Mouse (Mus musculus) forebrain, embryonic 10.5 days (tissue): ENCODE results near the gene Robo2. TPM values are rescaled to one million over a fixed set of nuclear protein-coding genes. Genes with fewer than 3 reads are reported as not detected.
"Not testable (repeated sequence)": the region's sequence is repeated elsewhere in the genome, so short reads cannot be mapped to it uniquely, and the experiment has no call there.

ENCODE experiments used
- DNase-seq: peaks from one replicate; pipeline ENCODE4 v3.0.0-alpha.2; 2017; ENCODE audit warnings: low spot score; ENCODE audit errors: extremely low spot score
- H3K27ac ChIP-seq: fragments of 300-500 bp; sonication (generic); 2 replicates; pipeline ENCODE4 v1.5.1; 2016; ENCODE audit warnings: mild to moderate bottlenecking
- H3K27me3 ChIP-seq: fragments of 300-500 bp; sonication (generic); 2 replicates; pipeline ENCODE4 v1.6.1; 2016; ENCODE audit warnings: mild to moderate bottlenecking; ENCODE audit not compliant: poor library complexity, severe bottlenecking
- H3K36me3 ChIP-seq: fragments of 300-500 bp; sonication (generic); replicated peaks from 2 replicates; pipeline ENCODE4 v1.6.1; 2016; ENCODE audit warnings: mild to moderate bottlenecking, moderate library complexity
- H3K4me1 ChIP-seq: fragments of 300-500 bp; sonication (generic); 2 replicates; pipeline ENCODE4 v1.6.1; 2016
- H3K4me3 ChIP-seq: fragments of 300-500 bp; sonication (generic); 2 replicates; pipeline ENCODE4 v1.5.1; 2016; ENCODE audit warnings: mild to moderate bottlenecking, moderate library complexity
- H3K9me3 ChIP-seq: fragments of 300-500 bp; sonication (generic); 2 replicates; pipeline ENCODE4 v1.6.1; 2016; ENCODE audit warnings: mild to moderate bottlenecking, moderate library complexity
- whole genome bisulfite sequencing: fragments of 180-500 bp; shearing (Covaris S2); methylation state at CpG from one replicate; pipeline ENCODE4 v1.1.7; 2016; 5-methylcytosine and 5-hydroxymethylcytosine counted together
- polyA plus RNA-seq: library from polyadenylated mRNA; unstranded; fragments of >200 nt; fragmentation: Nextera tagmentation; extraction: Ambion mirVana; gene quantifications from 2 replicates; pipeline ENCODE4 v1.2.1, GENCODE M21; 2016

Gene Robo2
- polyA plus RNA-seq, 1 experiment from 2014 or later: 14.4 TPM

DNA sequence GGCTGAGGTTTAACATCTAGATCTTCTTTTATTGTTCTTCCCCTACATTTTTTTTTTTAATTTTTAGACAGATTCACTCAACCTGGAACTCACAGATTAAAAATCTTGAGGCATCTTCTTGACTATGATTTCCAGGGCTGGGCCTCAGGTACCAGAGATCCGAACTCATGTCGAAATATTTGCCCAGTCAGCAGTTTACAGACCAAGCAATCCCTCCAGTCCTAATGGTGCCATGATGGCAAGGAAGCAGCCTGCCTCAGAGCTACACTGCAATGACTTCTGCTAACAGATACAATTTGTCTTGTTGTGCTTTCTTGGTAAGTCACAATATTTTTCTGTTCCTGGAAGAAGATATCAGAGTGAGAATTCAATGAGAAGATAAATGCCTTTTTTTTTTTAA, 327.4 kb downstream of the Robo2 start:
- Histone ChIP-seq H3K27me3 (no peaks in the 10 kb centered on the region), H3K36me3 (no peaks in the 10 kb centered on the region), H3K4me3 (no peak overlapping the region), H3K27ac (no peak overlapping the region), H3K4me1 (no peaks in the 10 kb centered on the region), H3K9me3 (no peaks in the 10 kb centered on the region)
- DNase-seq: no peak
- WGBS: 93% methylated on average over 2 of the region's 2 CpGs

DNA sequence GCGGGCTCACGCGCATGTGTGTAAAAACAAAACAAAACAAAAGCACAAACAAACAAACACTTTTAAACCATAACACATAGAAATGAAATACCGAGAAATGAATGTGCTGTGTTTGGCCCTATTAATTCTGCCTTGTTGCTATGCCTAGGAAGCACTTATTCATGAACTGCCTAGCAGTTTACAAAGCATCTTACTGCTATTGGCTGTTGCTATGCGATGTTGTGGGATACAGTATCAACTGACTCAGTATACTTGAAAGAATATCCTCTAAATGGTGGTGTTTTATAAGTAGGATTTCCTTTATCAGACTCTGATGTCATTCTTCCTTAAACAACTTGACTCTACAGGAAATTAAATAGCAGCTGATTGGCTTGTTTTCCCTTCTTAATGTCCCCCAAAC, 339.0 kb downstream of the Robo2 start:
- H3K27ac ChIP-seq: no peak overlapping the region
- no peak for DNase-seq
- H3K27me3 ChIP-seq: no peaks in the 10 kb centered on the region
- no peak overlapping the region for H3K4me3 ChIP-seq
- H3K4me1 ChIP-seq: 0 out of 2 replicates have a peak, but pooled peaks cover 5% of the 10 kb centered on the region
- H3K36me3 ChIP-seq: no peaks in the 10 kb centered on the region
- WGBS: 96% methylated on average over 5 of the region's 5 CpGs
- H3K9me3 ChIP-seq: no peaks in the 10 kb centered on the region

- DNase-seq: no peak
Observed at GRCm38 (mm10) chr16:74070628-74071027, 341.0 kb downstream of the Robo2 start.

DNA sequence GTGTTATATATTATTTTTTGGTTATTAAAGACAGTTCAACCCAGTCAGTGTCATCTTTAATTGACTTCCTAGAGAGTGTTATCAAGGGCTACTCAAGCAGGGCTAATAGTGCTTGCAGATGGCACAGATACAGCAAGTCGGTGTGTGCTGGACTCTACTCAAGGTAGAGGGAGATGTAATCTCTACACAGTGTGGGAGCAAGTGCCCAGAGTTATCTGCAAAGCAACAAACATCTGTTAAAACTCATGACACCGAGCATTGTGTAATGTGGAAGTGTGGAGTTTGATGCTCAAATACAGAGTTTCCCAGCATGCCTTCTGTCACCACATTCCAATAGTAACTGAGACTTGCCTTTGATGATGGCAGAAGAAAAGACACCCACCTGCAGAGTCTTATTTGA, 345.7 kb downstream of the Robo2 start:
- 0 out of 2 replicates have a peak, but pooled peaks cover 5% of the 10 kb centered on the region for H3K4me1 ChIP-seq
- WGBS: 82% methylated on average over 2 of the region's 2 CpGs
- H3K4me3 ChIP-seq: no peak overlapping the region
- no peak for DNase-seq
- no peak overlapping the region for H3K27ac ChIP-seq
- H3K36me3 ChIP-seq: no peaks in the 10 kb centered on the region
- H3K9me3 ChIP-seq: no peaks in the 10 kb centered on the region
- H3K27me3 ChIP-seq: no peaks in the 10 kb centered on the region

More at GRCm38 (mm10) chr16:74070628-74071027, 341.0 kb downstream of the Robo2 start:
- Histone ChIP-seq H3K27ac (no peak overlapping the region), H3K4me3 (no peak overlapping the region), H3K27me3 (no peaks in the 10 kb centered on the region), H3K9me3 (no peaks in the 10 kb centered on the region), H3K36me3 (no peaks in the 10 kb centered on the region), H3K4me1 (0 out of 2 replicates have a peak, but pooled peaks cover 5% of the 10 kb centered on the region)
- WGBS: 73% methylated on average over 7 of the region's 7 CpGs

DNA sequence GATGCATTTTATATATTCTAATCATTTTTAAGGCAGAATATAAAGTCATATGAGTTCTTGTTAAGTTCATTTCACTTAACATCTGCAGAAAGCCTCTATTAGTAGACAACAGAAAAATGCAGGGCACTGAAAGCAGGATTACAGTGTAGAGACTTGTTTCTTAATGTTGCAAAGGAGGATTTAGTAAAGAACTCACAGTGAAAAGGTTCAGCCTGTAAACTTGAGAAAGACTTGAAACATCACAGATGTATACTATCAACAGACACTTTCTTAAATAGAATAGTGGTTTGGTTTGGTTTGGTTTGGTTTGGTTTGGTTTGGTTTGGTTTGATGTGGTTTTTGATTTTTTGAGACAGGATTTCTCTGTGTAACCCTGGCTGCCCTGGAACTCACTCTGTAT, 349.7 kb downstream of the Robo2 start:
- no peaks in the 10 kb centered on the region for H3K36me3 ChIP-seq
- no peak for DNase-seq
- H3K4me3 ChIP-seq: no peak overlapping the region
- H3K27ac ChIP-seq: no peak overlapping the region
- H3K27me3 ChIP-seq: no peaks in the 10 kb centered on the region
- no peaks in the 10 kb centered on the region for H3K9me3 ChIP-seq
- no peaks in the 10 kb centered on the region for H3K4me1 ChIP-seq

- H3K27me3 ChIP-seq: no peaks in the 10 kb centered on the region
- no peak for DNase-seq
- no peaks in the 10 kb centered on the region for H3K36me3 ChIP-seq
- H3K4me3 ChIP-seq: no peak overlapping the region
- no peaks in the 10 kb centered on the region for H3K9me3 ChIP-seq
- H3K4me1 ChIP-seq: no peaks in the 10 kb centered on the region
- H3K27ac ChIP-seq: no peak overlapping the region
Observed at GRCm38 (mm10) chr16:74061479-74061878, 350.1 kb downstream of the Robo2 start.

GRCm38 (mm10) chr16:74056886-74057285, 354.7 kb downstream of the Robo2 start:
- Histone ChIP-seq H3K9me3 (peaks cover 7% of the 10 kb centered on the region; the same call in 1 of the 2 replicates), H3K4me1 (no peaks in the 10 kb centered on the region), H3K27me3 (no peaks in the 10 kb centered on the region), H3K27ac (no peak overlapping the region), H3K4me3 (no peak overlapping the region), H3K36me3 (no peaks in the 10 kb centered on the region)
- DNase-seq: no peak
- WGBS: 95% methylated on average over 2 of the region's 2 CpGs

GRCm38 (mm10) chr16:74056210-74056609, 355.4 kb downstream of the Robo2 start:
- Histone ChIP-seq H3K4me3 (no peak overlapping the region), H3K27ac (no peak overlapping the region), H3K9me3 (peaks cover 7% of the 10 kb centered on the region; the same call in 1 of the 2 replicates), H3K36me3 (no peaks in the 10 kb centered on the region), H3K27me3 (no peaks in the 10 kb centered on the region), H3K4me1 (no peaks in the 10 kb centered on the region)
- WGBS: 82% methylated on average over 1 of the region's 1 CpGs
- DNase-seq: no peak

- H3K4me1 ChIP-seq: no peaks in the 10 kb centered on the region
- WGBS: 88% methylated on average over 10 of the region's 10 CpGs
- no peaks in the 10 kb centered on the region for H3K36me3 ChIP-seq
- no peak overlapping the region for H3K4me3 ChIP-seq
- H3K9me3 ChIP-seq: peaks cover 7% of the 10 kb centered on the region; the same call in 1 of the 2 replicates
- H3K27me3 ChIP-seq: no peaks in the 10 kb centered on the region
- no peak overlapping the region for H3K27ac ChIP-seq
- no peak for DNase-seq
Observed at GRCm38 (mm10) chr16:74055061-74055751, 356.4 kb downstream of the Robo2 start.

DNA sequence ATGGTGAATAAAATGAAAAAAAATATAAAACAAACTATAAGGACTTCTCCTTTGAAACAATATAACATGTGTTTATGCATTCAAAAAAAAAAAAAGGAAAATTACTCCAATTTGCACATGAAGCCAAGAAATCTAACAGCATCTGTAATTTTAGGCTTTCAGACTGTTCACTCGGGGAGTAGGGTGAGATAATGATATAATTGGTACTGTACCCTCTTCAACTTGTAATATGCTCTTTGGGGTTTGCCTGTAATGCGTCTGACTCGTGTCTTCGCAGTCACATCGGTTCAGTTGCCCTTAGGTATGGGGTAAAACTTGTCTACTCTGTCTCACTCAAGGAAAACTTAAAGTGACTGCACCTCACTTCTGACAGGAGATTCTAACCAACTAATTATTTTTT, 362.2 kb downstream of the Robo2 start:
- DNase-seq: no peak
- Histone ChIP-seq H3K9me3 (peaks cover 7% of the 10 kb centered on the region; the same call in 1 of the 2 replicates), H3K4me3 (no peak overlapping the region), H3K4me1 (no peaks in the 10 kb centered on the region), H3K36me3 (no peaks in the 10 kb centered on the region), H3K27ac (no peak overlapping the region), H3K27me3 (no peaks in the 10 kb centered on the region)
- WGBS: 82% methylated on average over 5 of the region's 5 CpGs

DNA sequence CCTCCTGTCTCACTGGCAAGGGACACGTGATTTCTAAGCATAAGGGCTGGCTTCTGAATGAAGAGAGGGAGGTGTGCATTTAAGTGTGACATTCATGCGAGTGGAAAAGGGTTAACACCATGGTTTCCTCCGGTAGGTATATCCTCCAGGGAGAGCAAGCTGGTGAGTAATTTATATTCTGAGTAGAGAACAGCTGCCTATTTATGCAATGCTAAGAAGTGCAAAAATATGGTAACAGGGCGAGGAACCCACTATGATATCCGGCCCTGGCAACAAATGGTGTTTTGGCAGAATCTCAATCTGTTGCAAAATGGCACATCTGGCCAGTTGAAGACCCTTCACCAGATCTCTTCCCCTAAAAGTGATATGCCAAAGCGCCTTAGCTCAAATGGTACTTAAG, 362.6 kb downstream of the Robo2 start:
- H3K9me3 ChIP-seq: peaks cover 7% of the 10 kb centered on the region; the same call in 1 of the 2 replicates
- H3K27ac ChIP-seq: no peak overlapping the region
- no peak overlapping the region for H3K4me3 ChIP-seq
- no peaks in the 10 kb centered on the region for H3K36me3 ChIP-seq
- WGBS: 79% methylated on average over 6 of the region's 6 CpGs
- no peaks in the 10 kb centered on the region for H3K4me1 ChIP-seq
- DNase-seq: no peak
- no peaks in the 10 kb centered on the region for H3K27me3 ChIP-seq

DNA sequence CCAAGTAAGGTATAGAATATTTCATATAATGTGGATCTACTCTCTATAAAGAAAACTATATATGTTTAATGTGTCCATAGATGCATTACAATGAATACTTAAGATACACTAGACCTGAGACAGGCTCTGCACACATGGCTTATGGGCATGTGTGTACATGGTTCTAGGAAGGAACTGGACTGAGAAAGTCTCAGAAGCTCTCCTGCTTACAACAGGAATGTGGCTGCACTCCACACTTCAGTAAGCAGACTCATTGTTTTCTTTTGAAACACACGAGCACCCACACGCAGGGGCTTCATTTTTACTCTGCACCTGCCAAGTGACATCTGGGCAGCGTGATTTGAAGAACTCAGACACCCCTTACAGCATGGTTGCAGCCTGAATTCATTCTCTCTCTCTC, 364.4 kb downstream of the Robo2 start:
- Histone ChIP-seq H3K9me3 (no peaks in the 10 kb centered on the region), H3K4me3 (no peak overlapping the region), H3K36me3 (no peaks in the 10 kb centered on the region), H3K27ac (no peak overlapping the region), H3K27me3 (no peaks in the 10 kb centered on the region), H3K4me1 (no peaks in the 10 kb centered on the region)
- 53% methylated on average over 3 of the region's 3 CpGs for WGBS
- DNase-seq: no peak

DNA sequence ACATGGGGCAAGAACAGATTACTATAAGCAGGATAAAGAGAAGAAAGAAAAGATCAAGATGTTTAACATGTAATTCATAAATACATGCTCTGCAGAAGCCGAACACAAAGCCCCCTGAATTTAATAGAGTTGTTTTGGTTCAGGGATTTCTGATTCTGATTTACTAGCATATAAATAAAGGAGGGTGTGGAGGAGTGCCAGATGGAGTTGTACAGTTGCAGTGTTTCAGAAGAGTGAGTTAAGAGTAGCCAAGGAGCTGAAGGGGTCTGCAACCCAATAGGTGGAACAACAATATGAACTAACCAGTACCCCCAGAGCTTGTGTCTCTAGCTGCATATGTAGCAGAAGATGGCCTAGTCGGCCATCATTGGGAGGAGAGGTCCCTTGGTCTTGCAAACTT, 370.8 kb downstream of the Robo2 start:
- H3K9me3 ChIP-seq, H3K27ac ChIP-seq, H3K4me3 ChIP-seq, H3K27me3 ChIP-seq, H3K4me1 ChIP-seq, H3K36me3 ChIP-seq, DNase-seq: not testable (repeated sequence)
- WGBS: 93% methylated on average over 2 of the region's 2 CpGs

GRCm38 (mm10) chr16:74027822-74028221, 383.8 kb downstream of the Robo2 start:
- WGBS: 85% methylated on average over 4 of the region's 4 CpGs
- no peaks in the 10 kb centered on the region for H3K4me1 ChIP-seq
- no peaks in the 10 kb centered on the region for H3K27me3 ChIP-seq
- no peaks in the 10 kb centered on the region for H3K36me3 ChIP-seq
- H3K4me3 ChIP-seq: no peak overlapping the region
- H3K27ac ChIP-seq: no peak overlapping the region
- DNase-seq: no peak
- no peaks in the 10 kb centered on the region for H3K9me3 ChIP-seq
